Mouse (Mus musculus) yolk sac, embryonic 10.5 days (tissue): Measurements from ENCODE around the gene Pnpo.
A peak's percentile ranks its signal among the peaks of the same experiment; 100 is the strongest.

Experiments
- DNase-seq: peaks from one replicate; pipeline ENCODE4 v3.0.0-alpha.2; 2017; ENCODE audit warnings: low spot score

Gene Pnpo

GRCm38 (mm10) chr11:96937549-96938425, 6.0 kb downstream of the Pnpo start:
- DNase-seq, result peak; percentile 79

DNA sequence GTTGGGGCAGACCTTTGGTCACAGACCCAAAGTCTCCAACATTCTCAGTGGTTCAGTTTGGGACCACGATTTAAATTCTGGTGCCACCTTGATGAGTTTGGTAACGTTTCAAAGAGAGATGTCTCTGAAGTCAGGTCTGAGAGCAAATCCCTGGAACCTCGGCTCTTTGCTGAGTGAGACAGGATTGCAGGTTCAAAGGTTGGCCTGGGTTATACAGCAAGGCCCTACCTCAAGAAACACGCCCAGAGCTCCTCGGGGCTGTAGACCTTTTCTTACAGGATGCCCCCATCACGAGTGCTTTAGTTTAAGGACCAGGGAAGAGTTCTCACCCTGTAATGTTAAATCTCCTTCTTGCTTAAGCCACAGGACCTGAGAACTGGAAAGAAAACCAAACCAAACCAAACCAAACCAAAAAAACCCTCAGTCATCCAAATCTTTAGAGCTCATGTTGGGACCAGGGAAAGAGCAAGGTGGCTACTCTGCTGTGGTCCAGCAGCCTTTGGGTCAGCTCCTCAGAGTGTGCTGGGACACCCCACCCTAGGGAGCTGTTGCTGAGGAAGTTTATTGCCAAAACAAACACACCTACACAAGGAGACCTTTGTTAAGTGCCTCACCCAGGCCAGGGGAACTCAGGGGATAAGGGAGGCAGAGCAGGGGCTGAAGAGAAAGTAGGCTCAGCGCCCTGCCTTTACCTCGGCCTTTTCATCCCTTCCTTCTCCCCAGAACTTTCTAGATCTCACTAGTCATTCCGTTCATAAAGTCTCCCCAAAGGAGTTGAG, 7.7 kb downstream of the Pnpo start:
- peak; percentile 56 for DNase-seq

- DNase-seq, result peak; percentile 90
These were observed 8.8 kb downstream of the Pnpo start for GRCm38 (mm10) chr11:96934921-96935356.

DNA sequence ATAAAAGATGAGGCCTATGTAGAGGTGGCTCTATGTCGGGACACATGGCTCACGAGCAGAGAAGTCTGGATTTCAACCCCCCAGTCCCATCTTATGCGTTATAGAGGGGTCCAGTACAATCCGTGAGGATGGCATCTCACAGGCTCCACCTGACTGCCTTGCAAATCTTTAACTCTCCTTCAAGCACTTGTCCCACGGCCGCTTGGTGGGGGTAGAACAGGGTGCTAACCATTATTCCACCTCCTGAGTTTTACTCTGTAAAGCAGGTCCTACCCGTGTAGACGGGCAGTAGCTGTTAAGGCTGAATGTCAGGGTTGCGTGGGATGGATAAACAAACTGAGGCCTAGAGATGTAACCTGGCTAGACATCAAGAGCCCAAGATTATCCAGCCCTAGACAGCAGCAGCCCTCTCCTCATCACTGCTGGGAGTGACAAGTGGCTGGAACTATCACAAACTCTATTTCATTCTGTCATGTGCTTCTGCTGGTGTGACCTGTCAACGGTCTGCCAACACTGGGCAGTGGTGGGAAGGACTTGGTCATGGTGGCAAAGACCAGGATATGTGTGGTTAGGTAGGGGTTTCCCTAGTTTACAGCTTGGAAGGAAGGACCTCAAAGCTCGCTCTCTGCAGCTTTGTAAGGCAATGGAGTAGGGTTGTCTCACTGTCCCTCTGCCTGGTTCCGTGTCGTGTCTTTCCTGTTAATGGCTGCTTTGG, 10.1 kb downstream of the Pnpo start:
- DNase-seq, result no peak

DNA sequence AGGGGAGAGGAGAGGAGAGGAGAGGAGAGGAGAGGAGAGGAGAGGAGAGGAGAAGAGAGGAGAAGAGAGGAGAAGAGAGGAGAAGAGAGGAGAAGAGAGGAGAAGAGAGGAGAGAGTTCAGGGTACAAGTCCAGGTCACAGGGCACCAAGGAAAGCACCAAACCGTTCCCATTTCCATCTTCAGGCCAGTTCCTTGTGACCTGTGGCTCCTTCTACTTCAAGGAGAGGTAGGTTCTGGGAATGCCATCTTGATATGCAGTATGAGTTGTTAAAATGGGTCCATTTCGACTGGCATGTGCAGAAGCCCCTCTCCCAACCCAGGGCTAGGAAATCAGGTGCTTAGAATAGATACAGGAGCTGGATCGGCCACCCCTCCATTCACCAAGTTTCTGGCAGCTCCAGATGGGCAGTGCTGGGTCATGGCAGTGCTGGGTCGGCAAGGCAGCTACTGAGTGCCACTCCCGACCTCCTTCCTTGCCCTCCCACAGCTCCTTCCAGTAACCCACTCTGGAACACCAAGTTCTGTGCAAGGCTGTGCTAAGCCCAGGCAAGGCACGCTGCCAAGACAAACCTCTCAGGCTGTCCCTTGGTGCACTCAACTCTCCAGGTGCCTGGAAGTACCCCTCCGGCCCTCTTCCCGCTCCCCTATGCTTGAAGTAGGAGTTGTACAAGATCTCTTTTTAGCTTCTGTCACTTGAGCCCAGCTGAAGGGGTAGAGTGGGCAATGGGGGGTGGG, 12.3 kb downstream of the Pnpo start:
- DNase-seq, result no peak

GRCm38 (mm10) chr11:96929766-96930331, 13.9 kb downstream of the Pnpo start:
- DNase-seq, result no peak

DNA sequence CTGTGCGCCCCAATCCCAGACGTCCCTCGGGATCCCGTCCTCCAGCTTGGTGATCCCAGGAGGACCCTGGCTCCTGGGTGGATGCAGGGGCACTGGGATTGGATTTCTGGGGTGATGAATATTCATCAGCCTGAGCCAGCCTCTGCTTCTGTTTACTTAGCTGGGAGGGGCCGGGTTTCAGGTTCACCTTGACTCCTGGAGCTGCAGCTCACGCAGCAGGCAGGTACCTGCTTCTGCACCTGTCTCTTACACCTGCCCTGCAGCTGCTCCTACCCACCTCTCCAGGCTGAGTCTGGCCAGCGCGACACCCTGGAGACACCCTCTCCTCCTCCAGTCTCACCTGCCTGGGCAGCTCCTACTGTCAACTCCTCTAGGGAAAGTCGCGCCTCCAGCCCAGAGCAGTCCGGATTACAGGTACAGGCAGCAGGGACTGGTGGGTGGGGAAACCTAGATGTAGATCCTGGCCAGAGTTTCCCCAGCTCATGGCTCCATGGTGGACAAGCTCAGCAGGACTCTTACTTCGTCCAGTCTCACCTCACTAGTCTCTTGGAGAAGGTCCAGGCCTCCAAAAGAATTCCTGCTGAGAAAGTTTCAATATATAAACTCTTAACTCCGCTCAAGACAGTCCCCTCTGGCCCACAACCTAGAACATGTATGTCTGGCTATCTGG, 14.6 kb downstream of the Pnpo start:
- DNase-seq, result no peak

DNA sequence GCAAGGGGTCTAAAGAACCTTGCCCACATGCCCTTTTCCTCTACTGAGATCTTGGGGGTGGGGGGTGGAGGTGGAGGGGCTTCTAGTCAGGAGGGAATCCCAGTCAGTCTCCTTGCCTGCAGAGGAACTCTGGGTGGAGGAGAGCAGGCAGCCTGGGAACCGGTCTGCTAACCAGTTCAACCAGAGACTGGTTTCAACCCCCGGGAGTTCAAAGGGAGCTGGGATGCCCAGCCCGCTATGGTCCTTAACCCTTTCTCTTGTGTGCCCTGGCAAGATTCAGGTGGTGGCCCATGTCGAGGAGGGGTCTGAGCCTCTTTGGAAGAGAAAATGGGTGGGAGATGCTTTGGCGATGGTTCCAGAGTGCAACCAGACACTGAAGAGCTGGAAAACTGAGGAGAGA, 15.1 kb downstream of the Pnpo start:
- DNase-seq, result no peak

DNA sequence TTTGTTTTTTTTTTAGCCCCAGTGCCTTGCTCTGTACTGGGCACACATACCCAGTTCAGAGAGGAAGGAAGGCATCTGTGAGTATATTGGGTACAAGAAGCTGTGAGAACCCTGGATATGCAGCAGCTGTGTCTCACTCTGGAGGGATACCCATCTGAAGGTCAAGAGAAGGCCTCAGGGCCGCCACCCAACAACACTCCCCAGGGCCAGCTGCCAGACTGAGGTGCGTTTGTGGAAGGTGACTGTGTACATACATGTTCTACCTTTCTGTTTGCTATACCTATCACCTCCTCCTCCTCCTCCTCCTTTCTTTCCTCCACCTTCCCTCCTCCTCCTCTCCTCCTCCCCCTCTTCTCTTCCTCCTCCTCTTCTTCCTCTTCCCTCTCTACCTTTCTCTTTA, 15.7 kb downstream of the Pnpo start, which contains the start of gene Prr15l:
Gene Prr15l, plus strand, starts transcription at position 17 of the 400 bp plus-strand sequence.
- no peak for DNase-seq

DNA sequence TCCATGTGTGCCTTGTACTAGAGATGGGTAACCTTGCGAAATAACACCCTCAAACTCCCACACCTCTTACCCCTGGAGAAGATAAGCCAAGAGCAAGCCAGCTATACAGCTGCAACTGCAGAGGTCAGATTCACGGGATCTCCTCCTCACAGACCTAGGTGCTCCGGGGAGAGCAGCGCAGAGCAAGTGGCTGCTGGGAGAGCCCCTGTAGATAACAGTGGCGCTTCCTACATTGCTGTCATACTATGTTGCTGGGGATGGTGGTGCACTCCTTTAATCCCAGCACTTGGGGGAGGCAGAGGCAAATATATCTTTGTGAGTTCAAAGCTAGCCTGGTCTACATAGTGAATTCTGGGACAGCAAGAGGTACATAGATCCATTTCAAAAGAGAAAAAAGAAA, 17.2 kb downstream of the Pnpo start:
- DNase-seq, result no peak

DNA sequence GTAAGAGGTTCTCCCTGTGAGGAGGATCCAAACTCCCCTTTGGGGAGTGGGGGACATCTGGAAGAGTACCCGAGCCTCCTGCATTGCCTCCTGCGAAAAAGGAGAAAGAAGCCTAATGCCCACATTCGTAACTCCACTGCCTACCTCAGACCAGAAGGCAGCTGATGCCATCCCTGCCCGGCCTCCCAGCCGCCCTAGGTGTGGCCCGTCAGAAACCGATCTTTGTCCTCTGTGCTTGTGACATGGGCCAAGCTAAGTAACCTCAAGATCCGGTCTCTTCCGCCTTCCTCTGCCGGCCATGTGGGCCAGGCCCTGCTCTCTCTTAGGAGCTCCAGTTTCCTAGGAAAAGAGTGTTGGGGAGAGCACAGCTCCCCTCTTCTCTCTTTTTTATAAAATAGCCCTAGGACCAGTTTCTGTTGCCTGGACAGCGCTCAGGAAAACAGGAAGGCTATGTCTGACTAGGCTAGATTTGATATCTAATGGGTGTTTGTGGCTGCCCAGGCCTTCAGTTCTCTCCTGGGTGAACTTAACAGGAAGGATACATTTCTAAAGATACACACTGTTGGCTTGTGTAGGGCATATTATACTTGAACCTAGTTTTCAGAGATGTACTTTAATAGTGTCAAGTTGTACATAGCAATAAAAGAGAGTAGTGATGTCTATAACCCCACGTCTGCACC, 18.2 kb downstream of the Pnpo start:
- no peak for DNase-seq

GRCm38 (mm10) chr11:96924861-96925260, 18.9 kb downstream of the Pnpo start:
- no peak for DNase-seq

DNA sequence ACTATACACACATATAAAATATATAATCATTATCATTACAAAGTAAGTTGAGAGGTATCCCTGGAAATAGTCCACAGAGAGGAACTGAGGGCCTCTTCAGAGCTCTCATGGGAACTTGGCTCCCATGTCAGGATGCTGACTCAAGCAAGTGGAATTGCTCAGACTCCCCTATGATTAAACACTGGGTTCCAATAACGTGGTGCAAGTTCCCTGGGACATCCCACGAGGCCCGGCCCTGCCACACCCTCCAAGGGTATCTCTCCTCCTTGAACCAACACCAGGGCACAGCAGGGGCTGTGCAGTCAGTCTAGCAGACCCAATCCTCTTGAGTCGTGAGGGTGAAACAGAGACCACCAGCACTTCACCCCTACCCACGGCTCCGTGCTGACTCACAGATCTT, 24.8 kb downstream of the Pnpo start:
- no peak for DNase-seq

- DNase-seq, result no peak
These were observed 26.4 kb downstream of the Pnpo start for GRCm38 (mm10) chr11:96917415-96917814.

- DNase-seq, result no peak
These were observed 26.8 kb downstream of the Pnpo start for GRCm38 (mm10) chr11:96916885-96917396.

DNA sequence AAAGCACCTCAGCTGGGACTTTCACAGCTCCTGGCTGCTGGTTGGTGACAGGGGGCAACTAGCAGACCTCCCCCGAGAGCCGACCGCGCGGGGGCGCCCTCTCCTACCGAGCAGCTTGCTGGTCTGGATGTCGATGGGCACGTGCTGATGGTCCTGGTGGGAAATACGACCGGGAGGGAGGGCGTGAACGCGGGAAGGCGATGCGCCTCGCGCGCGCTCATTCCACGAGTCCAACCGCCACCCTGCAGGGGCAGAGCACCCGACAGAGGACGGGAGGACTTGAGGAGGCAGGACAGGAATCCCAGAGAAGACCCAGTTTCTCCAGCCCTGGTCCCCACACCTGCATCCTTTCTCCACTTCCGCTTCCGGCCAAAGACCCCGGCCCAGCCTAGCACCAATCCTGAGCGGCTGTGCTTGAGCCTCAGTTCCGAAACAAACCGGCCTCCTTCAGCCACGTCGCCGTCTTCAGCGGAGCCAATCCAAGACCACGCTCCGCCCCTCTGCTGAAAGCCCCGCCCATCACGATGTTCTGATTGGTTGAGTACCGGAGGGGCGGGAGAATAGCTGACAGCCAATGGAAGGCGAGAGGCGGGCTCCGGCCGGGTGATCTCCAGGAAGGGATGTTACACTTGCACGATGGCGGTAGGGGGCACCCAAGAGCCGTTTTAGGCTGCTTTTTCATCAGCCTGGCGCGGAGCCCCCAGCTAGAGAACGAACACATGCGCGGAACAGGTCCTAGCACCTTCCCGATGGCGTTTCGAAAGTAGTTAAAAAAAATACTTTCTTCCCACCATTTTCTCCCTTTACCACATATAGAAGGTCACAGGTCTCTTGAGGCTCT, 27.5 kb downstream of the Pnpo start, which contains the start of gene Cdk5rap3:
Gene Cdk5rap3, minus strand, starts transcription at position 453 of the 841 bp plus-strand sequence.
- DNase-seq, result peak; percentile 100

DNA sequence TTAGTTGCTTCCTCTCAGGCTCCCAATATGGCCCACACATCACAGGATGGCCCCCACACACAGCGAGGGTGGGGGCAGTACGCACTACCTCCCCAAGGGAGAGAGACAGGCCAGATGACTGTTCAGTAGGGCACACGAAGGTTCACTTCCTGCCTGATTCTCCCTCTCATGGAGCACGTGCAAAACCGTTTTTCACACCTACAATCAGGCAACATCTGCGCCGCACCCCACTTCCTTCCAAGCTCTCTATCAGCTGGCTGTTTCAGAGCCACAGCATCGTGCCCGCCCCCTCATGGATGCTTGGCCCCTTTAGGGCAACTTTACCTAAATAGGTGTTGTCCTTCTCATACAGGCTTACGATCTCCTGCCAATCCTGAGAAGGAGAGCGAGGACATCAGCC, 31.1 kb downstream of the Pnpo start:
- DNase-seq, result no peak

- DNase-seq, result peak; percentile 67
These were observed 33.8 kb downstream of the Pnpo start for GRCm38 (mm10) chr11:96910003-96910402.

DNA sequence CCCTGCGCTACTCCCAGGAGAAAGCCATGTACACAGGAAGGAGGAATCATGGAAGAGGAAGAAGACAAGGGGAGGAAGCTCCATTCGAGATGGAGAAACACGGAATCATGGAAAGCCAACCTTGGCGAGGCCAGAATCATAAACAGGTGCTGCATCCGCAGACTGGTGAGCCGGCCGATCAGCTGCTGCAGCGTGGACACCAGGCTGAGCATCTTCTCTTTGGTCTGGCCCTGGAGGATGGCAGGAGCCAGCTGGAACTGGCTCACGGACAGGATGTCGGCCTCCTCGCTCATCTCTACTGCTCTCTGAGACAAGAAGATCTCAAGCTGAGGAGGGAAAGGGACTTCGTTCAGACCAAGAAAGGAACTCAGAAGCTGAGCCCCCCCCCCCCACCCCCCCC, 35.2 kb downstream of the Pnpo start:
- no peak for DNase-seq
